Mouse (Mus musculus): ENCODE data around the gene Gm14326. TPM values are rescaled to one million over a fixed set of nuclear protein-coding genes. Genes with fewer than 3 reads are reported as not detected.

Gene Gm14326
- polyA plus RNA-seq (2015; fragmentation: Illumina TruSeq; extraction: RNeasy Lipid Tissue Mini Kit (QIAGEN cat#74804); ENCODE audit: insufficient read depth, low replicate concordance) = 22.9 TPM

GRCm38 (mm10) chr2:177957145-177957544 is at the start of gene Gm14326:
Gene Gm14326 (minus strand): TSS chr2:177957297.

GRCm38 (mm10) chr2:177925563-177926103 is 31.5 kb downstream of the Gm14326 start, which contains the start of gene Zfp972:
Gene Zfp972 (minus strand): TSS chr2:177925613.

GRCm38 (mm10) chr2:177897046-177897578 is 60.0 kb downstream of the Gm14326 start, which contains the start of gene Gm14327:
Gene Gm14327 (plus strand): TSS chr2:177897096.

Other genes starting within 250 kb of the Gm14326 start
- gene Gm14322, start 198.0 kb downstream of the Gm14326 start, polyA plus RNA-seq (2015; fragmentation: Illumina TruSeq; extraction: RNeasy Lipid Tissue Mini Kit (QIAGEN cat#74804); ENCODE audit: insufficient read depth, low replicate concordance) = 2.4 TPM
- 57.7 TPM for gene Gm14325, start 117.0 kb downstream of the Gm14326 start, polyA plus RNA-seq (2015; fragmentation: Illumina TruSeq; extraction: RNeasy Lipid Tissue Mini Kit (QIAGEN cat#74804); ENCODE audit: insufficient read depth, low replicate concordance)
- gene Gm14327, start 60.2 kb downstream of the Gm14326 start, polyA plus RNA-seq (2015; fragmentation: Illumina TruSeq; extraction: RNeasy Lipid Tissue Mini Kit (QIAGEN cat#74804); ENCODE audit: insufficient read depth, low replicate concordance) = 2.5 TPM
- gene Zfp972, start 31.7 kb downstream of the Gm14326 start, polyA plus RNA-seq (2015; fragmentation: Illumina TruSeq; extraction: RNeasy Lipid Tissue Mini Kit (QIAGEN cat#74804); ENCODE audit: insufficient read depth, low replicate concordance) = 4.8 TPM
- 42.2 TPM for gene Zfp971, start 66.0 kb upstream of the Gm14326 start, polyA plus RNA-seq (2015; fragmentation: Illumina TruSeq; extraction: RNeasy Lipid Tissue Mini Kit (QIAGEN cat#74804); ENCODE audit: insufficient read depth, low replicate concordance)
- gene Zfp931, start 121.2 kb upstream of the Gm14326 start, polyA plus RNA-seq (2015; fragmentation: Illumina TruSeq; extraction: RNeasy Lipid Tissue Mini Kit (QIAGEN cat#74804); ENCODE audit: insufficient read depth, low replicate concordance) = 18.3 TPM
- 0.11 TPM for gene Phactr3, start 161.7 kb upstream of the Gm14326 start, polyA plus RNA-seq (2015; fragmentation: Illumina TruSeq; extraction: RNeasy Lipid Tissue Mini Kit (QIAGEN cat#74804); ENCODE audit: insufficient read depth, low replicate concordance)